Mouse (Mus musculus): ENCODE results near the gene Invs.

GRCm38 (mm10) chr4:48371037-48371436, 91.5 kb downstream of the Invs start:
- TF ChIP-seq CTCF (IDR thresholded peaks at IDR 0.05; ENCODE audit: borderline replicate concordance, control insufficient read depth, extremely low read depth, insufficient read depth, low read length, poor library complexity) (no peak), POLR2A (IDR thresholded peaks at IDR 0.05; ENCODE audit: control insufficient read depth, extremely low read depth, insufficient read depth, low read length, poor library complexity) (no peak)

Data from thymus, adult 2 months (tissue).